Mouse (Mus musculus) cerebellum, adult 11 months (tissue): Measurements from ENCODE around the gene Lrrc74a.

Experiments used
- DNase-seq: peaks from one replicate; pipeline ENCODE4 v3.0.0; 2022

Lrrc74a gene

GRCm38 (mm10) chr12:86804857-86805256, 70.7 kb downstream of the Lrrc74a start:
- DNase-seq, result no peak

GRCm38 (mm10) chr12:86805315-86805714, 71.1 kb downstream of the Lrrc74a start:
- DNase-seq, result no peak

- DNase-seq, result peak; percentile 66
These were observed 72.1 kb downstream of the Lrrc74a start for GRCm38 (mm10) chr12:86806031-86806922.

GRCm38 (mm10) chr12:86806923-86807794, 73.0 kb downstream of the Lrrc74a start:
- DNase-seq, result no peak

GRCm38 (mm10) chr12:86807795-86808128, 73.6 kb downstream of the Lrrc74a start:
- no peak for DNase-seq

- no peak for DNase-seq
These were observed 74.7 kb downstream of the Lrrc74a start for GRCm38 (mm10) chr12:86808856-86809255.

DNA sequence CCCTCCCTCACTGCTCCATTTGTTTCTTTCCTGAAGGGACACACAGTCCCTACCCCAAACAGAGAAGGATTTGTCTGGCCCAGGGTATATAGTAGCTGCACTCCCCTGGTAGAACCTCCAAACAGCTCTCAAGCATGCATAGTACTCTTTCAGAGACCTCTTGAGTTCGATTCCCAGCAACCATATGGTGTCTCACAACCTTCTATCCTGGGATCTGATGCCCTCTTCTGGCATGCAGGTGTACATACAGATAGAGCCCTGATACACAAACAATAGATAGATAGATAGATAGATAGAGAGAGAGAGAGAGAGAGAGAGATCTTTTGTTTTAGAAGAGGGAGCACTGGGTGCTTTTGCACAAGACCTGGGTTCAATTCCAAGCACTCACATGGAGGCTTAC, 75.9 kb downstream of the Lrrc74a start:
- DNase-seq, result no peak

- no peak for DNase-seq
These were observed 76.7 kb downstream of the Lrrc74a start for GRCm38 (mm10) chr12:86810725-86811444.

DNA sequence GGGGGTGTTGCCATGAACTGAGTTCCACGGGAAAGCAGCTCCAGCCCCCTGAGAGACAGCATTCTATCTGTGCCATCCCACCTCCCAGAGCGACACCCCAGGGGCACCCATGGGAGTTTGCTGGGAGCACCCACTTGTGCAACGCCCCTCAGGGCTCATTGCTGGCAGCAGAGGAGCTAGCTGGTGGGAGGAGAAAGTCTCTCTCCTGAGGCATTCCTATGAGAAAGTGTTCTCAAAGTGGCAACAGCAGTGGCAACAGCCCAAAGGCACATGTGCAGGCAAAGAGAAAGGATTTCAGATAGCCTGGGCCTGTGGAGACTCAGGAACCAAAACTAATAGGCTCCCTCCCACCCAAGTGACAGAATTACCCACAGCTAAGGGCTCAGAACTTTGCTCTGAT, 78.6 kb downstream of the Lrrc74a start:
- DNase-seq, result no peak
